Mouse (Mus musculus): ENCODE results near the gene Zfand3. TPM values are rescaled to one million over a fixed set of nuclear protein-coding genes. Genes with fewer than 3 reads are reported as not detected.

Zfand3 gene
- polyA plus RNA-seq, 1 experiment from 2014 or later: 46.2 TPM

GRCm38 (mm10) chr17:30259938-30260337 lies 255.4 kb downstream of the Zfand3 start:
- Histone ChIP-seq H3K4me2 (no peak overlapping the region), H3K36me3 (no peaks in the 10 kb centered on the region), H3K9me3 (no peaks in the 10 kb centered on the region), H3K4me3 (no peak overlapping the region), H3K9ac (no peak overlapping the region), H3K27me3 (no peaks in the 10 kb centered on the region), H3K4me1 (peaks cover 53% of the 10 kb centered on the region), H3K27ac (no peak overlapping the region)
- no peak for ATAC-seq (ENCODE audit: insufficient number of reproducible peaks, insufficient read depth, low FRiP score, low TSS enrichment, low read depth)
- 77% methylated on average over 6 of the region's 6 CpGs for WGBS

Other genes with a start within 250 kb of the Zfand3 start
- gene Mdga1, start 34.6 kb upstream of the Zfand3 start, polyA plus RNA-seq (2015; fragmentation: Nextera tagmentation; extraction: Ambion mirVana): 3.0 and 3.5 TPM in 2 replicates